Mouse (Mus musculus) stomach, embryonic 14.5 days (tissue): ENCODE measurements around the gene Gm19402. TPM values are rescaled to one million over a fixed set of nuclear protein-coding genes. Genes with fewer than 3 reads are reported as not detected.
"Not testable (repeated sequence)": the region's sequence is repeated elsewhere in the genome, so short reads cannot be mapped to it uniquely, and the experiment has no call there.

Experiments used
- ATAC-seq: fragments of 200-750 bp; cut with Nextera tagmentation; 2 replicates; pipeline ENCODE4 v1.8.0; 2017; ENCODE audit warnings: low read depth, moderate TSS enrichment; ENCODE audit not compliant: insufficient number of reproducible peaks, insufficient read depth, low FRiP score
- H3K27ac ChIP-seq: fragments of 300-500 bp; sonication (generic); 2 replicates; pipeline ENCODE4 v1.5.1; 2014; ENCODE audit warnings: mild to moderate bottlenecking, low read length, moderate library complexity, mixed read lengths
- H3K27me3 ChIP-seq: fragments of 300-500 bp; sonication (generic); 2 replicates; pipeline ENCODE4 v1.6.1; 2014; ENCODE audit warnings: low read length, control low read depth, mixed read lengths; ENCODE audit not compliant: control insufficient read depth, insufficient read depth
- H3K36me3 ChIP-seq: fragments of 300-500 bp; sonication (generic); 2 replicates; pipeline ENCODE4 v1.6.1; 2014; ENCODE audit warnings: mild to moderate bottlenecking, control low read depth, low read length, moderate library complexity, mixed read lengths; ENCODE audit not compliant: control insufficient read depth, insufficient read depth
- H3K4me1 ChIP-seq: fragments of 300-500 bp; sonication (generic); 2 replicates; pipeline ENCODE4 v1.6.1; 2014; ENCODE audit warnings: low read length, control low read depth, mixed read lengths; ENCODE audit not compliant: control insufficient read depth, insufficient read depth
- H3K4me2 ChIP-seq: fragments of 300-500 bp; sonication (generic); replicated peaks from 2 replicates; pipeline ENCODE4 v1.6.1; 2014; ENCODE audit warnings: low read depth, low read length, control low read depth
- H3K4me3 ChIP-seq: fragments of 300-500 bp; sonication (generic); 2 replicates; pipeline ENCODE4 v1.5.1; 2014; ENCODE audit warnings: low read depth, low read length, control low read depth
- H3K9ac ChIP-seq: fragments of 300-500 bp; sonication (generic); replicated peaks from 2 replicates; pipeline ENCODE4 v1.6.1; 2014; ENCODE audit warnings: low read depth, mild to moderate bottlenecking, control low read depth, low read length, moderate library complexity, mixed read lengths
- H3K9me3 ChIP-seq: fragments of 300-500 bp; sonication (generic); 2 replicates; pipeline ENCODE4 v1.6.1; 2016; ENCODE audit warnings: low read depth, low read length, control low read depth; ENCODE audit not compliant: control insufficient read depth
- WGBS: fragments of 180-500 bp; shearing (Covaris S2); extraction: QIAGEN DNeasy Blood & Tissue Kit; methylation state at CpG from one replicate; pipeline ENCODE4 v1.1.7; 2014; 5-methylcytosine and 5-hydroxymethylcytosine counted together
- polyA plus RNA-seq: library from polyadenylated mRNA; unstranded; fragments of >200 nt; fragmentation: Nextera tagmentation; extraction: Ambion mirVana; gene quantifications from 2 replicates; pipeline ENCODE4 v1.2.1, GENCODE M21; 2014

Gm19402 gene
- polyA plus RNA-seq, 1 experiment from 2014 or later = not detected

GRCm38 (mm10) chr10:77713734-77714133 lies 23.2 kb upstream of the Gm19402 start:
- no peaks in the 10 kb centered on the region for H3K36me3 ChIP-seq
- no peak overlapping the region for H3K9ac ChIP-seq
- no peak overlapping the region for H3K4me2 ChIP-seq
- H3K4me3 ChIP-seq = no peak overlapping the region
- no peak overlapping the region for H3K27ac ChIP-seq
- no peaks in the 10 kb centered on the region for H3K27me3 ChIP-seq
- ATAC-seq = no peak
- H3K4me1 ChIP-seq = no peaks in the 10 kb centered on the region
- WGBS = 58% methylated on average over 4 of the region's 4 CpGs
- H3K9me3 ChIP-seq = no peaks in the 10 kb centered on the region

- not testable (repeated sequence) for H3K27ac ChIP-seq, H3K27me3 ChIP-seq, H3K36me3 ChIP-seq, H3K4me1 ChIP-seq, H3K9me3 ChIP-seq, H3K4me2 ChIP-seq, H3K4me3 ChIP-seq, ATAC-seq, H3K9ac ChIP-seq
Observed at GRCm38 (mm10) chr10:77711157-77711556, 20.6 kb upstream of the Gm19402 start, which contains the start of gene Gm10024. Gene Gm10024, plus strand, starts transcription at chr10:77711457.

- no peaks in the 10 kb centered on the region for H3K4me1 ChIP-seq
- no peak overlapping the region for H3K4me3 ChIP-seq
- ATAC-seq = no peak
- H3K4me2 ChIP-seq = no peak overlapping the region
- no peaks in the 10 kb centered on the region; the same call in 1 of the 2 replicates for H3K9me3 ChIP-seq
- H3K27me3 ChIP-seq = no peaks in the 10 kb centered on the region
- H3K9ac ChIP-seq = no peak overlapping the region
- no peaks in the 10 kb centered on the region for H3K36me3 ChIP-seq
- H3K27ac ChIP-seq = no peak overlapping the region
- WGBS = 63% methylated on average over 3 of the region's 3 CpGs
Observed at GRCm38 (mm10) chr10:77709831-77710230, 19.3 kb upstream of the Gm19402 start.

GRCm38 (mm10) chr10:77706326-77706725 lies 15.8 kb upstream of the Gm19402 start, which contains the start of gene Gm10272:
Gene Gm10272, plus strand, starts transcription at chr10:77706626.
- Histone ChIP-seq H3K9me3 (no peaks in the 10 kb centered on the region; the same call in 1 of the 2 replicates), H3K4me1 (no peaks in the 10 kb centered on the region), H3K4me3 (no peak within 1 kb of the TSS), H3K27me3 (no peaks in the 10 kb centered on the region), H3K9ac (no peak within 1 kb of the TSS), H3K36me3 (no peaks in the 10 kb centered on the region), H3K27ac (no peak within 1 kb of the TSS), H3K4me2 (no peak within 1 kb of the TSS)
- 96% methylated on average over 1 of the region's 1 CpGs for WGBS
- ATAC-seq = no peak

- no peak for ATAC-seq
- no peak within 1 kb of the TSS for H3K27ac ChIP-seq
- WGBS = 36% methylated on average over 4 of the region's 4 CpGs
- no peak within 1 kb of the TSS for H3K4me3 ChIP-seq
- no peak within 1 kb of the TSS for H3K4me2 ChIP-seq
- no peaks in the 10 kb centered on the region for H3K4me1 ChIP-seq
- no peak within 1 kb of the TSS for H3K9ac ChIP-seq
- no peaks in the 10 kb centered on the region for H3K36me3 ChIP-seq
- no peaks in the 10 kb centered on the region for H3K9me3 ChIP-seq
- H3K27me3 ChIP-seq = no peaks in the 10 kb centered on the region
Observed at GRCm38 (mm10) chr10:77697133-77697532, 6.6 kb upstream of the Gm19402 start, which contains the start of gene Gm9508. Gene Gm9508, minus strand, starts transcription at chr10:77697233.

- Histone ChIP-seq H3K36me3 (no peaks in the 10 kb centered on the region), H3K27ac (no peak overlapping the region; the same call in 1 of the 2 replicates), H3K27me3 (peaks cover 11% of the 10 kb centered on the region; the same call in 1 of the 2 replicates), H3K9ac (no peak overlapping the region), H3K9me3 (no peaks in the 10 kb centered on the region), H3K4me3 (no peak overlapping the region), H3K4me2 (no peak overlapping the region), H3K4me1 (0 out of 2 replicates have a peak, but pooled peaks cover 4% of the 10 kb centered on the region)
- WGBS = 22% methylated on average over 10 of the region's 10 CpGs
- ATAC-seq = no peak
Observed at GRCm38 (mm10) chr10:77687021-77687420, 3.5 kb downstream of the Gm19402 start.

GRCm38 (mm10) chr10:77685895-77686664 lies 4.5 kb downstream of the Gm19402 start, which contains the start of gene Tspear:
Gene Tspear, plus strand, starts transcription at chr10:77686569.
- 5% methylated on average over 22 of the region's 22 CpGs for WGBS
- Histone ChIP-seq H3K27ac (peak within 1 kb of the TSS; percentile 28; the same call in 1 of the 2 replicates), H3K36me3 (no peaks in the 10 kb centered on the region), H3K9me3 (no peaks in the 10 kb centered on the region), H3K9ac (no peak within 1 kb of the TSS), H3K27me3 (peaks cover 11% of the 10 kb centered on the region; the same call in 1 of the 2 replicates), H3K4me2 (peak within 1 kb of the TSS; percentile 10; the same call in 1 of the 2 replicates), H3K4me1 (0 out of 2 replicates have a peak, but pooled peaks cover 4% of the 10 kb centered on the region), H3K4me3 (no peak within 1 kb of the TSS)
- peak; percentile 47; the same call in 1 of the 2 replicates for ATAC-seq

GRCm38 (mm10) chr10:77684181-77684580 lies 6.4 kb downstream of the Gm19402 start:
- no peak overlapping the region for H3K27ac ChIP-seq
- no peaks in the 10 kb centered on the region for H3K9me3 ChIP-seq
- no peak overlapping the region for H3K9ac ChIP-seq
- 32% methylated on average over 8 of the region's 8 CpGs for WGBS
- 0 out of 2 replicates have a peak, but pooled peaks cover 4% of the 10 kb centered on the region for H3K4me1 ChIP-seq
- no peak for ATAC-seq
- H3K4me2 ChIP-seq = no peak overlapping the region
- H3K36me3 ChIP-seq = no peaks in the 10 kb centered on the region
- H3K27me3 ChIP-seq = peaks cover 11% of the 10 kb centered on the region; the same call in 1 of the 2 replicates
- no peak overlapping the region for H3K4me3 ChIP-seq
